Mouse (Mus musculus) kidney, embryonic 15.5 days (tissue): ENCODE data around the gene Glt8d2. TPM values are rescaled to one million over a fixed set of nuclear protein-coding genes. Genes with fewer than 3 reads are reported as not detected.

Source experiments
- ATAC-seq: fragments of 200-750 bp; cut with Nextera tagmentation; replicated peaks from 2 replicates; pipeline ENCODE4 v1.8.0; 2017; ENCODE audit warnings: moderate TSS enrichment; ENCODE audit not compliant: low FRiP score
- H3K27ac ChIP-seq: fragments of 300-500 bp; sonication (generic); 2 replicates; pipeline ENCODE4 v1.5.1; 2015; ENCODE audit warnings: mild to moderate bottlenecking, inconsistent platforms
- H3K27me3 ChIP-seq: fragments of 300-500 bp; sonication (generic); 2 replicates; pipeline ENCODE4 v1.6.1; 2015; ENCODE audit warnings: inconsistent platforms
- H3K36me3 ChIP-seq: fragments of 300-500 bp; sonication (generic); 2 replicates; pipeline ENCODE4 v1.6.1; 2015; ENCODE audit warnings: inconsistent platforms
- H3K4me1 ChIP-seq: fragments of 300-500 bp; sonication (generic); 2 replicates; pipeline ENCODE4 v1.6.1; 2015; ENCODE audit warnings: inconsistent platforms
- H3K4me2 ChIP-seq: fragments of 300-500 bp; sonication (generic); 2 replicates; pipeline ENCODE4 v1.6.1; 2015; ENCODE audit warnings: moderate library complexity, mild to moderate bottlenecking, inconsistent platforms
- H3K4me3 ChIP-seq: fragments of 300-500 bp; sonication (generic); replicated peaks from 2 replicates; pipeline ENCODE4 v1.5.1; 2015; ENCODE audit warnings: mild to moderate bottlenecking, inconsistent platforms
- H3K9ac ChIP-seq: fragments of 300-500 bp; sonication (generic); 2 replicates; pipeline ENCODE4 v1.6.1; 2015; ENCODE audit warnings: mild to moderate bottlenecking, inconsistent platforms
- H3K9me3 ChIP-seq: fragments of 300-500 bp; sonication (generic); replicated peaks from 2 replicates; pipeline ENCODE4 v1.6.1; 2016; ENCODE audit warnings: inconsistent platforms
- WGBS: fragments of 180-500 bp; shearing (Covaris S2); methylation state at CpG from one replicate; pipeline ENCODE4 v1.1.7; 2015; ENCODE audit warnings: mixed read lengths; 5-methylcytosine and 5-hydroxymethylcytosine counted together
- polyA plus RNA-seq: library from polyadenylated mRNA; unstranded; fragments of >200 nt; fragmentation: Nextera tagmentation; extraction: Ambion mirVana; gene quantifications from 2 replicates; pipeline ENCODE4 v1.2.1, GENCODE M21; 2015

Gene Glt8d2
- polyA plus RNA-seq, 1 experiment from 2014 or later: 5.0 TPM

GRCm38 (mm10) chr10:82666436-82667234, 23.8 kb downstream of the Glt8d2 start:
- no peaks in the 10 kb centered on the region for H3K36me3 ChIP-seq
- peak; percentile 80 for ATAC-seq
- H3K9me3 ChIP-seq: no peaks in the 10 kb centered on the region
- H3K4me2 ChIP-seq: peak overlapping the region; percentile 50
- no peak overlapping the region for H3K4me3 ChIP-seq
- 23% methylated on average over 22 of the region's 22 CpGs for WGBS
- H3K27ac ChIP-seq: no peak overlapping the region
- H3K4me1 ChIP-seq: peaks cover 4% of the 10 kb centered on the region
- no peak overlapping the region for H3K9ac ChIP-seq
- no peaks in the 10 kb centered on the region for H3K27me3 ChIP-seq

GRCm38 (mm10) chr10:82665951-82666350, 24.5 kb downstream of the Glt8d2 start:
- Histone ChIP-seq H3K4me2 (no peak overlapping the region), H3K27ac (no peak overlapping the region), H3K36me3 (no peaks in the 10 kb centered on the region), H3K9me3 (no peaks in the 10 kb centered on the region), H3K27me3 (no peaks in the 10 kb centered on the region), H3K4me3 (no peak overlapping the region), H3K9ac (no peak overlapping the region), H3K4me1 (peaks cover 4% of the 10 kb centered on the region)
- WGBS: 59% methylated on average over 3 of the region's 3 CpGs
- no peak for ATAC-seq

GRCm38 (mm10) chr10:82663289-82663688, 27.2 kb downstream of the Glt8d2 start:
- Histone ChIP-seq H3K9ac (no peak overlapping the region), H3K36me3 (no peaks in the 10 kb centered on the region), H3K4me1 (peaks cover 4% of the 10 kb centered on the region), H3K4me2 (no peak overlapping the region), H3K27ac (no peak overlapping the region), H3K4me3 (no peak overlapping the region), H3K9me3 (no peaks in the 10 kb centered on the region), H3K27me3 (no peaks in the 10 kb centered on the region)
- ATAC-seq: no peak
- WGBS: 84% methylated on average over 2 of the region's 2 CpGs

GRCm38 (mm10) chr10:82662267-82662990, 28.0 kb downstream of the Glt8d2 start:
- H3K27ac ChIP-seq: no peak overlapping the region
- WGBS: 73% methylated on average over 14 of the region's 14 CpGs
- no peaks in the 10 kb centered on the region for H3K36me3 ChIP-seq
- H3K9ac ChIP-seq: no peak overlapping the region
- peaks cover 4% of the 10 kb centered on the region for H3K4me1 ChIP-seq
- ATAC-seq: no peak
- H3K4me3 ChIP-seq: no peak overlapping the region
- no peak overlapping the region for H3K4me2 ChIP-seq
- no peaks in the 10 kb centered on the region for H3K27me3 ChIP-seq
- H3K9me3 ChIP-seq: no peaks in the 10 kb centered on the region

DNA sequence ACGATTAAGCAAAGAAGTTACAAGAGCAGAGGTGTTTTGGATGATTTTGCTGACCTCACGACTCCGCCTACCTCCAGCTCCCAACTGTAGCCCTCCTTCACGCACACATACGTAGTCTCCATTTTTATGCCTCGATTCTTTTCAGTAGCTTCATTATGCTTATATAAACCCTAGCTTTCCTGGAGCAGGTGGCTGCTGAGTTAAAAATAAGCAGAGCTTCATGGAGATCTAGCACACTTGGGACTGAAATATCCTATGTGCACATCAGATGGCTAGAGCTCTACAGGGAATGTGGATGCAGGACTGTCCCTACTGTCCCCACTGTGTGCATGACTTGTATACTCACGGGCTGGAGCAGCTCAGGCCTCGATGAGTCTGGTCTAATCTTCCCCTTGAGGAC, 28.6 kb downstream of the Glt8d2 start:
- no peak for ATAC-seq
- WGBS: 86% methylated on average over 8 of the region's 8 CpGs
- Histone ChIP-seq H3K27ac (no peak overlapping the region), H3K27me3 (no peaks in the 10 kb centered on the region), H3K36me3 (no peaks in the 10 kb centered on the region), H3K9me3 (no peaks in the 10 kb centered on the region), H3K9ac (no peak overlapping the region), H3K4me3 (no peak overlapping the region), H3K4me2 (no peak overlapping the region), H3K4me1 (peaks cover 3% of the 10 kb centered on the region)

- H3K9me3 ChIP-seq: no peaks in the 10 kb centered on the region
- H3K27ac ChIP-seq: no peak overlapping the region
- WGBS: 89% methylated on average over 3 of the region's 3 CpGs
- H3K27me3 ChIP-seq: no peaks in the 10 kb centered on the region
- H3K4me3 ChIP-seq: no peak overlapping the region
- H3K4me2 ChIP-seq: no peak overlapping the region
- H3K4me1 ChIP-seq: no peaks in the 10 kb centered on the region
- H3K36me3 ChIP-seq: peaks cover 22% of the 10 kb centered on the region
- no peak overlapping the region for H3K9ac ChIP-seq
- ATAC-seq: no peak
These were observed 35.9 kb downstream of the Glt8d2 start for GRCm38 (mm10) chr10:82654581-82654980.

GRCm38 (mm10) chr10:82652625-82653024, 37.8 kb downstream of the Glt8d2 start:
- no peak overlapping the region for H3K9ac ChIP-seq
- no peaks in the 10 kb centered on the region for H3K9me3 ChIP-seq
- WGBS: 64% methylated on average over 5 of the region's 5 CpGs

DNA sequence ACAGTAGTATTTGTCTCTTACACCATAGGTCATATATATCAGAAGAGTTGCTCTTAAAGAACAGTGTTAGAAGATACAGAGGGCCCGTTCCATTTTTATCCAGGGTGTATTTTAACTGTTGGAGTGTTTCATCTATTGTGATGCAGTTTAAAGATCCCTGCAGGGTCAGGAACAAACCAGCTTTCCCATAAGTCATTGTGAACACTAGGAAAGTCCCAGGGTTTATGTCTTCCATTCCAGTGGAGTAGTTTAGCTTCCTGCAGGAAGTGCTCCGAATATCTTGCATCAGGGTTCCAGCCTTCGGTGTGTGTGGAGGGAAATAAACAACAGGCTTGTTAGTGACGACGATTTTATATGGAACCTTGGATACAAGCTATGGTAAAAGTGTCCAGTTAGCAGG, 39.2 kb downstream of the Glt8d2 start:
- peaks cover 43% of the 10 kb centered on the region for H3K36me3 ChIP-seq
- H3K4me3 ChIP-seq: no peak overlapping the region
- no peak overlapping the region for H3K9ac ChIP-seq
- WGBS: 85% methylated on average over 5 of the region's 5 CpGs
- no peak for ATAC-seq
- H3K4me1 ChIP-seq: no peaks in the 10 kb centered on the region
- no peak overlapping the region for H3K27ac ChIP-seq
- no peak overlapping the region for H3K4me2 ChIP-seq
- H3K9me3 ChIP-seq: no peaks in the 10 kb centered on the region
- H3K27me3 ChIP-seq: no peaks in the 10 kb centered on the region

More at GRCm38 (mm10) chr10:82652625-82653024, 37.8 kb downstream of the Glt8d2 start:
- H3K27me3 ChIP-seq: no peaks in the 10 kb centered on the region
- ATAC-seq: no peak
- no peak overlapping the region for H3K27ac ChIP-seq
- H3K4me1 ChIP-seq: no peaks in the 10 kb centered on the region
- H3K36me3 ChIP-seq: peaks cover 30% of the 10 kb centered on the region
- H3K4me2 ChIP-seq: no peak overlapping the region
- no peak overlapping the region for H3K4me3 ChIP-seq

DNA sequence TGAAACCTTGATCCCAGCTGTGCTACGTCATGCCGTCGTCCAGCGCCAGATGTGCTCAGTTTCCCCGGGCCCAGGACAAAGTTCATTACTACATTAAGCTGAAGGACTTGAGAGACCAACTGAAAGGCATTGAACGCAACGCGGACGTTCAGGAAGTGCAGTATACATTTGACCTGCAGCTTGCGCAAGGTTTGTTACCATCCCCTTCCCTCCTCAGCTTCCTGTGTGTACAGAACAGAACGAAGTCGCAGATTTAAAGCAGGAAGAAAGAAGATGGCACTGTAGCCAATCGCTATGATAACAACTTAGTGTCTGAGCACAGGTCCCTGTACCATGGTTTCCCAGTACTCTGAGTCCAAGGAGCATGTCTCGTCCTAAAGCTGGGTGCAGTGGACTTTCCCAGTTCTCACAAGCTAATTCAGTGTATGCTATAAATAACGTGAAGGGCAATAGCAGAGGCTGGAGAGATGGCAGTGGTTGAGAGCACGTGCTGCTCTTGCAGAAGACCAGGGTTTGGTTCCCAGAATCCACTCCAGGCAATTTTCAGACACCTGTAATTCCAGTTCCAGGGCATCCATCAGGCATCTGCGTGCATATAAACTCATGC, 43.1 kb downstream of the Glt8d2 start:
- no peaks in the 10 kb centered on the region for H3K4me1 ChIP-seq
- no peak overlapping the region for H3K9ac ChIP-seq
- no peak for ATAC-seq
- WGBS: 77% methylated on average over 17 of the region's 17 CpGs
- H3K4me2 ChIP-seq: no peak overlapping the region
- H3K4me3 ChIP-seq: no peak overlapping the region
- H3K9me3 ChIP-seq: no peaks in the 10 kb centered on the region
- no peak overlapping the region for H3K27ac ChIP-seq
- peaks cover 80% of the 10 kb centered on the region for H3K36me3 ChIP-seq
- H3K27me3 ChIP-seq: no peaks in the 10 kb centered on the region

GRCm38 (mm10) chr10:82646083-82646482, 44.4 kb downstream of the Glt8d2 start:
- WGBS: 97% methylated on average over 8 of the region's 8 CpGs
- H3K9ac ChIP-seq: no peak overlapping the region
- H3K27me3 ChIP-seq: no peaks in the 10 kb centered on the region
- no peak overlapping the region for H3K4me2 ChIP-seq
- H3K27ac ChIP-seq: no peak overlapping the region
- H3K36me3 ChIP-seq: peaks cover 80% of the 10 kb centered on the region
- H3K4me1 ChIP-seq: no peaks in the 10 kb centered on the region
- no peak overlapping the region for H3K4me3 ChIP-seq
- no peaks in the 10 kb centered on the region for H3K9me3 ChIP-seq
- no peak for ATAC-seq

DNA sequence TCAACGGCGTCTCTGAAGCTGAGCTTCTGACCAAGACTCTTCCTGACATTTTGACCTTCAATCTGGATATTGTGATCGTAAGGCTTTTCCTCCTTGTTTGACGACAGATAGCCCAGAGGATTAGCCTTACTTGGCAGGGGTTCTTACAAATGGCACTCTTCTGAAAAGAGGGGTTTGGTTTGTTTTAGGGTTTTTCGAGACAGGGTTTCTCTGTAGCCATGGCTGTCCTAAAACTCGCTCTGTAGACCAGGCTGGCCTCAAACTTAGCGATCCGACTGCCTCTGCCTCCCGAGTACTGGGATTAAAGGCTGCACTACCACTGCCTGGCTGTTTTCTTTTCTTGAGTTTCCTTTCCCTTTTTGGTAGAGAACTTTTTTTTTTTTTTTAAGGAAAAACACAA, 49.0 kb downstream of the Glt8d2 start:
- Histone ChIP-seq H3K4me3 (no peak overlapping the region), H3K9ac (no peak overlapping the region), H3K4me2 (no peak overlapping the region), H3K27ac (no peak overlapping the region), H3K27me3 (no peaks in the 10 kb centered on the region), H3K9me3 (no peaks in the 10 kb centered on the region), H3K4me1 (no peaks in the 10 kb centered on the region), H3K36me3 (peaks cover 95% of the 10 kb centered on the region)
- no peak for ATAC-seq
- WGBS: 94% methylated on average over 9 of the region's 9 CpGs

DNA sequence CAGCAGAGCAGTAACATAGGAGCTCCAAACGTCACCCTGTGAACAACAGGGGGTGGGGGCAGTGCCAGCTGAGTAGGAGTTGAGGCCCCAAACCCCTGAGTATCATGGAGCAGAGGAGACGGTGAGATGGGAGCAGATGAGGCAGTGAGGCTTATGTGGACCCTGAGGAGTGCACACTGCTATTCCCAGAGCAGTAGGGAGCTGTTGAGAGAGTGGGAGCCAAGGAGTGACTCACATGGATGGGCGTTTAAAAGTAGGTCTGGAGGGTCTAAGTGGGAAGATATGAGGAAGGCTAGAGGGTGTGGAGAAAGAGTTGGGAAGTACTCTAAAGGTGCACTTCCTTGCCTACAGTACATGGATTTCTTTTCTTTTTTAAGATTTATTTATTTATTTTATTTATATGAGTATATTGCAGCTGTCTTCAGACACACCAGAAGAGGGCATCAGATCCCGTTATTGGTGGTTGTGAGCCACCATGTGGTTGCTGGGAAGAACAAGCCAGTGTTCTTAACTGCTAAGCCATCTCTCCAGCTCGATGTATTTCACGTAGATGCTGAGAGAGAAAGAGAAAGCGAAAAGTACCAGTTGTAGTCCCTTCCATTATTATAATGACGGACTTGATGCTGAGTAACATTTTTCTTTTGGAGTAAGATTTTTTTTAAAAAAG, 51.3 kb downstream of the Glt8d2 start:
- Histone ChIP-seq H3K36me3 (peaks cover 88% of the 10 kb centered on the region), H3K9ac (no peak overlapping the region), H3K9me3 (no peaks in the 10 kb centered on the region), H3K4me1 (no peaks in the 10 kb centered on the region), H3K27ac (no peak overlapping the region), H3K4me2 (no peak overlapping the region), H3K27me3 (no peaks in the 10 kb centered on the region), H3K4me3 (no peak overlapping the region)
- 91% methylated on average over 8 of the region's 8 CpGs for WGBS
- no peak for ATAC-seq
